Mouse (Mus musculus) G1E (cell line): Measurements from ENCODE around the gene Metrn.

Source experiments
- CTCF ChIP-seq: IDR thresholded peaks from 2 replicates; pipeline ENCODE4 v1.5.1; 2012; ENCODE audit warnings: low read depth, low read length, inconsistent platforms, mixed read lengths
- GATA1 ChIP-seq: IDR thresholded peaks from 2 replicates; pipeline ENCODE4 v1.6.1; 2012; ENCODE audit warnings: borderline replicate concordance, low read length, inconsistent platforms, mixed read lengths
- GATA2 ChIP-seq: IDR thresholded peaks from 2 replicates; pipeline ENCODE4 v1.6.1; 2012; ENCODE audit warnings: low read depth, low read length, inconsistent platforms, borderline replicate concordance
- POLR2AphosphoS5 ChIP-seq: IDR thresholded peaks from 2 replicates; pipeline ENCODE4 v1.6.1; 2012; ENCODE audit warnings: low read depth, low read length, inconsistent platforms; ENCODE audit not compliant: insufficient replicate concordance
- TAL1 ChIP-seq: conservative IDR thresholded peaks from 2 replicates; pipeline ENCODE4 v1.6.1; 2012; ENCODE audit warnings: low read depth, low read length, inconsistent platforms, mixed read lengths

- no peak for TF ChIP-seq GATA2
- no peak for TF ChIP-seq CTCF
- TF ChIP-seq TAL1: no peak
- no peak for TF ChIP-seq GATA1
- no peak for TF ChIP-seq POLR2AphosphoS5
Observed at GRCm38 (mm10) chr17:25794998-25795397, 1.9 kb downstream of the Metrn start.
